Mouse (Mus musculus): ENCODE data around the gene Rhoh. TPM values are rescaled to one million over a fixed set of nuclear protein-coding genes. Genes with fewer than 3 reads are reported as not detected.

Rhoh gene
- 0.46 and 0.59 TPM in 2 replicates for polyA plus RNA-seq (2016; fragmentation: Nextera tagmentation; extraction: Ambion mirVana)

GRCm38 (mm10) chr5:65861154-65861944 lies at the start of gene Rhoh:
Gene Rhoh, plus strand, starts transcription at chr5:65861213.
- H3K36me3 ChIP-seq: no peaks in the 10 kb centered on the region

GRCm38 (mm10) chr5:65823601-65824133 lies 37.3 kb upstream of the Rhoh start:
- no peaks in the 10 kb centered on the region for H3K9me3 ChIP-seq
- no peak overlapping the region for H3K27ac ChIP-seq
- H3K4me1 ChIP-seq (replicated peaks): no peaks in the 10 kb centered on the region
- no peak overlapping the region for H3K9ac ChIP-seq (replicated peaks)
- H3K36me3 ChIP-seq: peaks cover 84% of the 10 kb centered on the region
- no peak overlapping the region for H3K4me2 ChIP-seq
- WGBS: 71% methylated on average over 5 of the region's 5 CpGs
- H3K27me3 ChIP-seq: no peaks in the 10 kb centered on the region
- ATAC-seq (ENCODE audit: insufficient number of reproducible peaks, insufficient read depth, low FRiP score, low TSS enrichment, low read depth): no peak
- no peak overlapping the region for H3K4me3 ChIP-seq (replicated peaks)

More at GRCm38 (mm10) chr5:65861154-65861944, at the start of gene Rhoh:
- 82% methylated on average over 10 of the region's 10 CpGs for WGBS
- H3K27ac ChIP-seq: no peak within 1 kb of the TSS
- H3K9ac ChIP-seq (replicated peaks): no peak within 1 kb of the TSS
- H3K4me1 ChIP-seq (replicated peaks): 0 out of 2 replicates have a peak, but pooled peaks cover 7% of the 10 kb centered on the region
- no peaks in the 10 kb centered on the region for H3K9me3 ChIP-seq
- no peak within 1 kb of the TSS for H3K4me3 ChIP-seq (replicated peaks)
- H3K27me3 ChIP-seq: no peaks in the 10 kb centered on the region
- no peak within 1 kb of the TSS for H3K4me2 ChIP-seq
- no peak for ATAC-seq (ENCODE audit: insufficient number of reproducible peaks, insufficient read depth, low FRiP score, low TSS enrichment, low read depth)

GRCm38 (mm10) chr5:65826476-65826875 lies 34.5 kb upstream of the Rhoh start:
- Histone ChIP-seq H3K4me3 (replicated peaks) (no peak overlapping the region), H3K27ac (no peak overlapping the region), H3K36me3 (peaks cover 67% of the 10 kb centered on the region), H3K4me1 (replicated peaks) (no peaks in the 10 kb centered on the region), H3K4me2 (no peak overlapping the region), H3K9me3 (no peaks in the 10 kb centered on the region), H3K9ac (replicated peaks) (no peak overlapping the region), H3K27me3 (no peaks in the 10 kb centered on the region)
- 94% methylated on average over 4 of the region's 4 CpGs for WGBS
- no peak for ATAC-seq (ENCODE audit: insufficient number of reproducible peaks, insufficient read depth, low FRiP score, low TSS enrichment, low read depth)

- Histone ChIP-seq H3K27ac (0 out of 2 replicates have a peak overlapping the region, but pooled peaks have one; percentile 18), H3K27me3 (no peaks in the 10 kb centered on the region), H3K4me1 (replicated peaks) (no peaks in the 10 kb centered on the region), H3K4me2 (no peak overlapping the region), H3K4me3 (replicated peaks) (no peak overlapping the region), H3K36me3 (peaks cover 66% of the 10 kb centered on the region), H3K9me3 (no peaks in the 10 kb centered on the region), H3K9ac (replicated peaks) (no peak overlapping the region)
- WGBS: 92% methylated on average over 8 of the region's 8 CpGs
- no peak for ATAC-seq (ENCODE audit: insufficient number of reproducible peaks, insufficient read depth, low FRiP score, low TSS enrichment, low read depth)
Measured at GRCm38 (mm10) chr5:65827102-65827501, 33.9 kb upstream of the Rhoh start.

- Histone ChIP-seq H3K4me1 (replicated peaks) (no peaks in the 10 kb centered on the region), H3K4me3 (replicated peaks) (no peak overlapping the region), H3K36me3 (peaks cover 60% of the 10 kb centered on the region), H3K4me2 (no peak overlapping the region), H3K9ac (replicated peaks) (no peak overlapping the region), H3K9me3 (no peaks in the 10 kb centered on the region), H3K27ac (no peak overlapping the region), H3K27me3 (no peaks in the 10 kb centered on the region)
- ATAC-seq (ENCODE audit: insufficient number of reproducible peaks, insufficient read depth, low FRiP score, low TSS enrichment, low read depth): no peak
- 85% methylated on average over 5 of the region's 5 CpGs for WGBS
Measured at GRCm38 (mm10) chr5:65828261-65828660, 32.8 kb upstream of the Rhoh start.

- Histone ChIP-seq H3K4me1 (replicated peaks) (no peaks in the 10 kb centered on the region), H3K9ac (replicated peaks) (no peak overlapping the region), H3K9me3 (no peaks in the 10 kb centered on the region), H3K27me3 (no peaks in the 10 kb centered on the region), H3K36me3 (peaks cover 52% of the 10 kb centered on the region), H3K4me3 (replicated peaks) (no peak overlapping the region), H3K4me2 (no peak overlapping the region), H3K27ac (no peak overlapping the region)
- ATAC-seq (ENCODE audit: insufficient number of reproducible peaks, insufficient read depth, low FRiP score, low TSS enrichment, low read depth): no peak
- 63% methylated on average over 2 of the region's 2 CpGs for WGBS
Measured at GRCm38 (mm10) chr5:65829059-65829458, 32.0 kb upstream of the Rhoh start.

GRCm38 (mm10) chr5:65831917-65832618 lies 28.9 kb upstream of the Rhoh start:
- ATAC-seq (ENCODE audit: insufficient number of reproducible peaks, insufficient read depth, low FRiP score, low TSS enrichment, low read depth): no peak
- H3K9me3 ChIP-seq: no peaks in the 10 kb centered on the region
- H3K9ac ChIP-seq (replicated peaks): no peak overlapping the region
- 93% methylated on average over 11 of the region's 11 CpGs for WGBS
- no peak overlapping the region for H3K4me2 ChIP-seq
- peaks cover 29% of the 10 kb centered on the region for H3K36me3 ChIP-seq
- no peak overlapping the region for H3K4me3 ChIP-seq (replicated peaks)
- H3K4me1 ChIP-seq (replicated peaks): no peaks in the 10 kb centered on the region
- no peaks in the 10 kb centered on the region for H3K27me3 ChIP-seq
- H3K27ac ChIP-seq: no peak overlapping the region

- H3K9ac ChIP-seq (replicated peaks): no peak overlapping the region
- no peak overlapping the region for H3K4me3 ChIP-seq (replicated peaks)
- ATAC-seq (ENCODE audit: insufficient number of reproducible peaks, insufficient read depth, low FRiP score, low TSS enrichment, low read depth): no peak
- H3K9me3 ChIP-seq: no peaks in the 10 kb centered on the region
- H3K27me3 ChIP-seq: no peaks in the 10 kb centered on the region
- peaks cover 22% of the 10 kb centered on the region; the same call in 1 of the 2 replicates for H3K36me3 ChIP-seq
- no peaks in the 10 kb centered on the region for H3K4me1 ChIP-seq (replicated peaks)
- WGBS: 84% methylated on average over 3 of the region's 3 CpGs
- no peak overlapping the region for H3K4me2 ChIP-seq
- H3K27ac ChIP-seq: no peak overlapping the region
Measured at GRCm38 (mm10) chr5:65833092-65833491, 27.9 kb upstream of the Rhoh start.

GRCm38 (mm10) chr5:65833766-65834498 lies 27.1 kb upstream of the Rhoh start:
- no peaks in the 10 kb centered on the region for H3K9me3 ChIP-seq
- 87% methylated on average over 8 of the region's 8 CpGs for WGBS
- no peak overlapping the region for H3K9ac ChIP-seq (replicated peaks)
- H3K4me2 ChIP-seq: no peak overlapping the region
- no peaks in the 10 kb centered on the region for H3K4me1 ChIP-seq (replicated peaks)
- peaks cover 22% of the 10 kb centered on the region; the same call in 1 of the 2 replicates for H3K36me3 ChIP-seq
- no peak for ATAC-seq (ENCODE audit: insufficient number of reproducible peaks, insufficient read depth, low FRiP score, low TSS enrichment, low read depth)
- H3K27me3 ChIP-seq: no peaks in the 10 kb centered on the region
- H3K27ac ChIP-seq: no peak overlapping the region
- H3K4me3 ChIP-seq (replicated peaks): no peak overlapping the region

GRCm38 (mm10) chr5:65838053-65838452 lies 23.0 kb upstream of the Rhoh start:
- H3K4me1 ChIP-seq (replicated peaks): no peaks in the 10 kb centered on the region; the same call in 1 of the 2 replicates
- H3K9ac ChIP-seq (replicated peaks): no peak overlapping the region
- 66% methylated on average over 6 of the region's 6 CpGs for WGBS
- ATAC-seq (ENCODE audit: insufficient number of reproducible peaks, insufficient read depth, low FRiP score, low TSS enrichment, low read depth): no peak
- H3K4me3 ChIP-seq (replicated peaks): no peak overlapping the region
- no peak overlapping the region for H3K4me2 ChIP-seq
- no peaks in the 10 kb centered on the region for H3K9me3 ChIP-seq
- peaks cover 5% of the 10 kb centered on the region; the same call in 1 of the 2 replicates for H3K36me3 ChIP-seq
- no peak overlapping the region for H3K27ac ChIP-seq
- no peaks in the 10 kb centered on the region for H3K27me3 ChIP-seq

GRCm38 (mm10) chr5:65842947-65843346 lies 18.1 kb upstream of the Rhoh start:
- Histone ChIP-seq H3K9me3 (no peaks in the 10 kb centered on the region), H3K4me3 (replicated peaks) (no peak overlapping the region), H3K36me3 (no peaks in the 10 kb centered on the region), H3K4me1 (replicated peaks) (no peaks in the 10 kb centered on the region; the same call in 1 of the 2 replicates), H3K9ac (replicated peaks) (no peak overlapping the region), H3K4me2 (no peak overlapping the region), H3K27ac (no peak overlapping the region), H3K27me3 (no peaks in the 10 kb centered on the region)
- ATAC-seq (ENCODE audit: insufficient number of reproducible peaks, insufficient read depth, low FRiP score, low TSS enrichment, low read depth): no peak
- 94% methylated on average over 7 of the region's 7 CpGs for whole genome bisulfite sequencing

Measured in limb, embryonic 12.5 days (tissue).